Mouse (Mus musculus) neutrophil, adult 5-6 weeks (primary cell): Measurements from ENCODE around the gene Pax2. TPM values are rescaled to one million over a fixed set of nuclear protein-coding genes. Genes with fewer than 3 reads are reported as not detected.

Source experiments
- ATAC-seq: fragments of 151-379, 151-347 bp; 2 replicates; pipeline ENCODE4 v1.8.0; 2017; ENCODE audit warnings: mild to moderate bottlenecking, moderate TSS enrichment; ENCODE audit not compliant: insufficient number of reproducible peaks, poor library complexity, low FRiP score, severe bottlenecking; ENCODE audit errors: extremely low read depth
- total RNA-seq: library from RNA; stranded (forward); fragments of 200-1000 nt; gene quantifications from 2 replicates; pipeline ENCODE4 v1.2.3, GENCODE M21; 2017

Gene Pax2
- total RNA-seq, 1 experiment from 2014 or later: not detected

- ATAC-seq: no peak
Observed at GRCm38 (mm10) chr19:44876529-44876928, 120.7 kb downstream of the Pax2 start.

GRCm38 (mm10) chr19:44882552-44883024, 126.7 kb downstream of the Pax2 start:
- ATAC-seq: no peak

DNA sequence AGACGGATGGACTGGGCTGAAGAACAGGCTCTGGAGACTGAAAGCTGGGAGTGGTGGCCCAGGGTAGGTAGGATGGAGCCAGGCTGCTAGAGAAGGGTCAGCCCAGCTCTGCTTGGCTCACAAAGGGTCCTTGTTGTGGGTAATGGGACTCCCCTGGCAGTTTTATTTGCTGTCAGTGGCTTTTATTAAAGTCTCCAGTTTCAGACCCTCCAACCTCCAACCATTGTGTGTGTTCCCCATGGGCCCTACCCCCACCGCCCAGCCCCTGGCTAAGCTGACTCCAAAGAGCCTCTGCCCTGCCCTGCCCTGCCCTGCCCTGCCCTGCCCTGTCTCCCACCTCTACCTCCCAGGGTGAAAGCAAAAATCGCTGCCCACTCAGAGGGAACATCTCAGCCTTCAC, 128.5 kb downstream of the Pax2 start:
- no peak for ATAC-seq

DNA sequence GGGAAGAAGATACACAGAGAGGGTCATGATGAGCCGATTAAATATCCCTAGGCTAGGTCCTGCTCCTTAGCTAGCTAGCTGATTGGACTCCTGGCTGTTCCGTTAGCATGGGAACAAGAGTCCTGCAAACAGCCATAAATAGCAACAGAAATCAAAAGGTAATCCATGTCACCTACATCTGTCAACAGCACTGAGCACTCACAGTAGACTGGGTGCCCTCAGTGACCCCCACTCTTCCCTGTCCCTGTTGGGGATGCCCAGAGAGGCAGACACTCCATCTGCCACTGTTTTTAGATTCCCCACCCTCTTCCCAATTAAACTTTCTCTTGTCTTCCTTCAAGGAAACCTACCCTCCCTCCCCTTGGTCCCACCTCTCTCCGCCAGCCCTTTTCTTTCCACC, 130.6 kb downstream of the Pax2 start:
- no peak for ATAC-seq

Other genes starting within 250 kb of the Pax2 start
- gene Sec31b, start 210.2 kb upstream of the Pax2 start, total RNA-seq: 1.8 and 2.1 TPM in 2 replicates
- 7.1 and 11.0 TPM in 2 replicates for gene Gm20538, start 203.2 kb upstream of the Pax2 start, total RNA-seq
- gene Ndufb8, start 200.6 kb upstream of the Pax2 start, total RNA-seq: 71.2 and 115 TPM in 2 replicates
- 24.9 and 29.6 TPM in 2 replicates for gene Hif1an, start 193.2 kb upstream of the Pax2 start, total RNA-seq
- 48.7 and 56.7 TPM in 2 replicates for gene Slf2, start 175.1 kb downstream of the Pax2 start, total RNA-seq
- 0.25 TPM in 1 of 2 replicates, not detected in the other for gene Sema4g, start 233.1 kb downstream of the Pax2 start, total RNA-seq
- gene Twnk, start 249.6 kb downstream of the Pax2 start, total RNA-seq: 9.4 and 12.3 TPM in 2 replicates